Mouse (Mus musculus) cerebellum, postnatal 10 days (tissue): ENCODE measurements at regions not wholly inside any gene's neighbourhood (a gene's known extent, or its start where the extent isn't known, plus 50 kb on each side); places are given as distances from the start of the nearest gene placed in this dataset.

Experiments used
- DNase-seq, 2 experiments: peaks; one replicate each; pipeline ENCODE4 v3.0.0; 2021; ENCODE audit warnings: mixed read lengths in 2 of 2

DNA sequence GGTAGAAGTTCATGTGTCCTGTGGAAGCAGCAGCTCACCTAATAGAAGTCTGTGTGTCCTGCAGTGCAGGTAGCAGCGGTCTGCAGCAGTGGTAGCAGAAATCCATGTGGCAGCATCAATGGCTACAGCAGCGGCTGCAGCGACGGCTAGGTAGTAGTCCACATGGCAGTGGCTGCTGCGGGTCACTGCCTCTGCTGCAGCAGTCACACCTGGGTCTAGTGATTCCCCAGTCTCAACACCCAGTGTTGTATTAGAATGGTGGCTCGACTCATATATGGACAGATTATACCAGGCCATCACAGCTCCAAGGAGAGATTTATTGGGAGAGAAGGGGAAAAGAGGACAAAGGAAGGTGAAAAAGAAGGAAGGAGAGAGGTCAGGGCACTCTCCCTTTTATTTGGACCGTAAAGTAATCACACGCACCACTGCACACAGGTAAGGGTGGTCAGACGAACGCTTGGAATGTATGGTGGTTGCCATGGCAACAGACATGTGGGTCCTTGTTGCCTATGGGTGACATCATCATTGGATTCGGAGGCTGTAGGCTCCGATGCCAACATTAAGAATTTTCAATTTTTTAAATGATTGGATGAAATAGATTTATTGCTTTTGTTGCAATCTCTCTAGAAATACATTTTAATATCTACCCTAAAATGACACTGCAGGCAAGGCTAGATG lies 71.2 kb upstream of the Ccdc85a start:
- DNase-seq, result no peak

DNA sequence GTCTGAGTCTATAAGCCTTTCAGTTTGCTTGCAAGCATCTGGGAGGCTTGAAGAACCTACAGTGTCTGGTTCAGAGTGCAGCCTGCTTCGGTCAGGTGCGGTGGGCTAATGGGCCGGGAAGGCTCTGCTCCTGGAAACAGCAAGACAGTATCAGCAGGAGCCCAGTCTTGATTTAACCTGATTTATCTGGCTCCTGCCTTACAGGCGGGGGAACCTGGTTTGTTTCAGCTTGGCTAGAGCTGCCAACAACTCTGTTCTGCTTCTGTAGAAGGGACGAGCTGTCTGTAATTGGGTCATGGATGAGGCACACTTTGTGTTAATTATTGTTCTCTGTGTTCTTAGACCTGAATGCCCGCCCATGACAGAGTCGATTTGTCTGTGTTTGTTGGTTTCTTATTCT lies 65.3 kb upstream of the Ccdc85a start:
- peak; percentile 3 to 4 for DNase-seq

DNA sequence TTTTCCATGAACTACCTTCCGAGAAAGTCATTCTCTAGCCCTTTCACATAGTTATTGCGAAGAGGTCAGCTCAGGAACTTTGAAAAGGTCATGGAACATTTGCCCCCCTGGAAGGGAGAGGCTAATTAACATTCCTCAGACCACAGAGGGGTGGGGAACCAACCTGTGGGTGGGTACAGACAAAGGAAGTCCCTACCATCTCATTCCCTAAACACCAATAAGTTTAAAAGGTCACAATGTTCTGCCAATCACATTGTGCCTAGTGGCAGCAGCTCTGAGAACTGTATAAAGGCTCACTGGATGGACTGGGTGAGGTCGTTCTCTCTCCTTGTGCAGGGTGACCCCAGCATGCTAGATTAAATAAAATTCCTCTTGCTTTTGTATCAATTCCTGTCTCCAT lies 64.8 kb upstream of the Ccdc85a start:
- DNase-seq, result no peak

DNA sequence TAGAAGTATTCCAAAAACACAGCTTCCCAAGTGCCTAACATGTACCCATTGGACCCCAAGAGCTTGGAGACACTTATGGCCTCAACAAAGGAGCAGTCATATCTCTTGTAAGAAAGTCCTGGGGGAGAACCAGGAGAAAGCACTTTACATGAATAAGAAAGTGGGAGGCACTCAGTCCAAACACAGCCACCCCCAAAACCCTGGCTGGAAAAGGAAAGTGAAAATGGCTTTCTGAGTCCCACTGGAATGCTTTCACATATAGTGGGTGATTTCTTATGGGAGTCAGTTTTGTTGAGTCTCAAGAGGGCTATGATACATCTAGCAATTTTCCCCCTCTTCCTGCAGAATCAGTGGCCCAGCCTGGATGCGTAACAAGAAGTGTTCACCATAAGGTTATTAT lies 55.0 kb upstream of the Ccdc85a start:
- no peak for DNase-seq

DNA sequence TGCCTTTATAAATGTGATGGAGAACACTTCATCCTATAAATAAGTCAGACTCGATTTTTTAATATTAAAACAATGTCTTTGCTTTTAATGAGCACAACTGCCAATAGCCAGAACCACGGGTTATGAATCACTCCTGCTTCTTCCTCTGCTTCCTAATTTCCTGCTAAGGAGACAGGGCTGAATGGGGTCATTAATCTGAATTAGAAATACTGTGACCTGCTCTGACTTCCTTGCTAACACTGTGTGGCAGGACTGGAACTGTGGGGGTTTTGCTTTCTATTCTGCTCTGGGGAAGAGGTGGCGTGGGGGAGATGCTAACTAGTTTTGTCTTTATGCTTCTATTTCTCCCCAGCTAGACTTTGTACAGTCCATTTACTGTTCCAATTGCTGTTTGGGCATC lies 52.6 kb upstream of the Ccdc85a start:
- DNase-seq, result no peak
